Mouse (Mus musculus): ENCODE measurements at regions not wholly inside any gene's neighbourhood (a gene's known extent, or its start where the extent isn't known, plus 50 kb on each side); places are given as distances from the start of the nearest gene placed in this dataset.

- DNase-seq (ENCODE audit: low spot score): no peak
Measured at GRCm38 (mm10) chr11:109088488-109089252, 55.5 kb downstream of the E030025P04Rik start.

- no peak for DNase-seq (ENCODE audit: low spot score)
Measured at GRCm38 (mm10) chr11:109081957-109082356, 62.2 kb downstream of the E030025P04Rik start.

GRCm38 (mm10) chr11:109081454-109081853 is 62.7 kb downstream of the E030025P04Rik start:
- no peak for DNase-seq (ENCODE audit: low spot score)

- DNase-seq (ENCODE audit: low spot score): no peak
Measured at GRCm38 (mm10) chr11:109080847-109081415, 63.2 kb downstream of the E030025P04Rik start.

DNA sequence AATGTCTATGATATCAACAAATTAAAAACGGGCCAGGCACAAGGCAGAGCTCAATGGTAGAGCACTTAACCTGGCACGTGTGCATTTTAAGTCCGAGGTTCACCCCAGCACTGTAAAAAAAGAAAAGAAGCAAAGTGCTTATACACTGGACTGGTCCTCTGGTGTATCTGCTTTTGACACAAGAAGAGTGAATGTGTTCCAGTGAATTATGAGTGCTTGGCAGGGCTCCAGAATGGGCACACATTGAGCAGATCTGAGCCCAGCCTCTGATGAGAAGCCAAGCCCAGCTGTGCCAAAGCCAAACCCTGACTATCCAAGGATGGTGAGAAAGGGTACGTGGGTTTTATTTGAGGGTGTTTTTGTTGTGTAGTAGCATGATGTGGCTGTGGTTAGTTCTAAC is 64.7 kb downstream of the E030025P04Rik start:
- no peak for DNase-seq (ENCODE audit: low spot score)

DNA sequence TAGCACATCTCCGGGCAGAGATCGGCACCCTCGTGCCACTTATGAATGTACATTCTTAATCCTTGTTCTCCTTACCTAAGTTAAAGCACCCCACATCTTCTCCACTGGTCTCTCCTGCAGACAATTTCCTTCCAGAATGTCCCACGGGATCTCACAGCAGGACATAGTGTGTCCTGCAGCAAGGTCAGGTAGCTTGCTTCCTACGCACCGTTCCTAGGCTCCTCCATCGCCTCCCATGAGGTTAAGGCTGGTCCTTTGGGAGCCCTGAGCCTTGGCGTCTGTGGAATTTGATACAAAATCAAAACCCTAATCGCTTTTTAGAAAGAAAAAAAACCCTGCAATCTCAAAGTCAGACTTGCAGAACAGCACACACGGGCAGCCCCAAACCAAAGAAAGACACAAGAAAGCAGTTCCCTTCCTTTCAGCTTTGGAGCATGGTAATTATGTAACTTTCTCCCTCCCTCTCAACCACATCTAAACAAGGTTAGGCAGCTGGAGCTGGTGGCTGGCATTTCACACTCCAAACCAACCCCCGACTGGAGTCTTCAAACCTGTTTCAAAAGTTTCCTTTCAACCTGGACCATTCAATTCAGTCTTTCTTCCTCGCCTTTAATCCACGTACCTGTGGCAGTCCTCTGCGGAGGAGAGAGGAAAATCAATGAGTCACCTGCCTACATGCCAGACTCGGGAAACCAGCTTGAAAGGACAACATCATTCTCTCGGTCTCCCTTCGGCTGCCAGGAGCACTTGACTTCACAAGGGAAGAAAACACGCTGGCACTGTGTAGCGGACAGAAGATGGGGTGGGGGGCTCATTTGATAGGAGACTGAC is 67.4 kb downstream of the E030025P04Rik start:
- DNase-seq (ENCODE audit: low spot score): no peak

GRCm38 (mm10) chr11:109071340-109071739 is 72.8 kb downstream of the E030025P04Rik start:
- no peak for DNase-seq (ENCODE audit: low spot score)

DNA sequence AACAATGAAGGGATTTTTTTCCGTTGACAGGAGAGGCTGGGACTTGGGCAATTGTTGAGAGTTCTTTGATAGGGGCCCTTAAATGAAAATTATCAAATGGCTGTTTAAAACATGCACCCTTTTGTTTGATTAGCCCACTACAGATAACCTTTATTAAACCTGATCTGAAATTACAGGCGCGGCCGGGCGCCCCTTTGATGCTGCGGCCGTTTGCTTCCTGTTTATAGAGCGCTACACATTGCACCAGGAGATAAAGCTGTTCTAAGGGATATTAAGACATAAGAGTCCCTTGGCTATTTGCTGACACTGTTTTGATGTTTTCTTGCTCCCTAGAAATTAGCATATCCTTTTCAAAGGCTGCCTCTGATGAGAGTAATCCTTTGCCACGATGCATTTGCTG is 73.8 kb downstream of the E030025P04Rik start:
- DNase-seq (ENCODE audit: low spot score): no peak

GRCm38 (mm10) chr11:109069326-109069709 is 74.9 kb downstream of the E030025P04Rik start:
- no peak for DNase-seq (ENCODE audit: low spot score)

DNA sequence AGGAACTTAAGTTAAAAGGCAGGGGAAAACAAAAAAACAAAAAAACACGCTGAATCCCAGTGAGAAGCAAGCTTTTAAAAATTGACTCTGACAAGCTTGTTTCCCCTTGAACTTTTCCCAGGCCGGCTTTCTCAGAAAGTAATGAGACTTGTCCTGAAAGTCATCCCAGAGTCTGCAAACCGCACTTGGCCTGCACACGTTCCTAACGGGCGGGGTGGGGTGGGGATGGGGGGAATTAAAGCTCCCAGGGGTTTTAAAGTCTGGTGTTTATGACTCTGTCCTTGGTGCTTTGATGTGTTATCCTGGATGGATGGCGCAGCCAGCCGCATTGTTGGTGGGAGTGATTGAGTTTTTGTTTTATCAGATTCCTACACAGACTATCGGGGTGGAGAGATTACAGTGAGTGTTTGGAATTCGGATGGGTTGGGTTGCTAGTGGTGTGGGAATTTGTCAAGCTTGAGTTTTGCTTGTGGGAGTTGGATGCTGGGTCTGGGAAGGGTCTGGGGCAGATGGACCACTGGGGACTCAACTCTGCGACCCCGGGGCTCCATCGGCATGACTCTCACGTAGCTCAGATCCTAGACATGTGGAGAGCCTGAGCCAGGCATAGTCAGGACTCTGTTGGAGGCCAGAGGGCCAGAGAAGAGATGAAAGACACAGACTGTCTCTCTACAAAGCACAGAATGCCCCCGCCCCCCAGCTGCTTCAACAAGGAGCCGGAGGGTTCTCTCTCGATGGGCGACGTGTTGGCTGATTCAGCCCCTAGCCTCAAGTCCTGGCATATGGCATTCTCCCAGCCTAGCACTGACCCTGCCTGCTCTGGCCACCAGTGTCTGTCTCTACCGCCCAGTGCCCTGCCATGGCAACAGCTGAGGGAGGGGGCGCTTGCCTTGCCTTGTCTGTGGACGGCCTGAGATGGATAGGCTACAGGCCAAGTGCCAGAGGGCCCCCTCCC is 75.5 kb downstream of the E030025P04Rik start:
- DNase-seq (ENCODE audit: low spot score): peak; percentile 23

GRCm38 (mm10) chr11:109067733-109068132 is 76.4 kb downstream of the E030025P04Rik start:
- no peak for DNase-seq (ENCODE audit: low spot score)

- no peak for DNase-seq (ENCODE audit: low spot score)
Measured at GRCm38 (mm10) chr11:109061971-109062370, 82.2 kb downstream of the E030025P04Rik start.

DNA sequence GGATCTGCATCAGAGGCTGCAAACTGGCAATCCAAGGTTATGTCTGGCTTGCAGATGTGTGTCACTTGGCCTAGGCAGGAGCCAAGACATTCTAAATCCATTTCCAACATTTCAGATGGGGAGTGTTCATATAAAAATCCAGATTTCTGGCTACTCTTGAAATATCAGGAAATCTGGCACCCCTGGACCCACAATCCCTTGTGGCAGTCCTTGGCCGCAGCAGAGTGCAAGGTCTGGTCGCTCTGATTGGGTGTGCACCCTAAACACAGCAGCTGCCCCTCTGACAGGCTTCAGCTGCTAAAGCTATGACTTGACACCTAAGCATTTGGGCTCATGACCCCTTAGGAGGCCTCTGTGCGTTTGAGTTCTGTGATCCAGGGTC is 83.7 kb downstream of the E030025P04Rik start:
- no peak for DNase-seq (ENCODE audit: low spot score)

DNA sequence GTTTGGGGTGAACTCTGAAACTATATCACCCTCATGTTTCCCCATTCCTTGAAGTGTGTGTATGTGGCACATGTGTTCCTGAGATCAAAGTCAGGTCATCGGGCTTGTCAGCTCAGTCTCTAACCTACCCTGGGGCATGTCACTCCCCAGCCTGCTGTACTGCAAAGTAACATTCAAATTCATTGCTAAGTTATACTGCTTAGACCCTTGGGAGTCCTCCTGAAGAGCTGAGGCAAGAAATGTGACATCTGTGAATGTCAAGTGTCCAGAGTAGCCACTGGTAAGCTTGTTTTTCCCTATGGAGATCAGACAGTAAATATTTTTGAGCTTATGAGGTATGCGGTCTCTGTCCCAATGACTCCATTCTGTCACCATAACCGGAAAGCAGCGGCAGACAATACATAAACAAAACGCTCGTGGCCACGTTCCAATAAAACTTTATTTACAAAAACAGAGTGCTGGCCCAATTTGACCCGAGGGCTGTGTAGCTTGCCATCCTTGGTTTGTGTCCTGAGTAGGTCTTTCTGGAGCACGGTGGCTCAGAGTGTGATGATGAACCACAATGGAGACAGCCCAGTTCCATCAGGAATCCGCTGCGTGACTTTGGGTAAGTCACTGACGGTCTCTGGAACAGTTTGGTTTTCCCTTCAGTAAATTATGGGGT is 84.2 kb downstream of the E030025P04Rik start:
- no peak for DNase-seq (ENCODE audit: low spot score)

- no peak for DNase-seq (ENCODE audit: low spot score)
Measured at GRCm38 (mm10) chr11:109058021-109058420, 86.1 kb downstream of the E030025P04Rik start.

GRCm38 (mm10) chr11:109048257-109049101 is 95.7 kb downstream of the E030025P04Rik start:
- no peak for DNase-seq (ENCODE audit: low spot score)

DNA sequence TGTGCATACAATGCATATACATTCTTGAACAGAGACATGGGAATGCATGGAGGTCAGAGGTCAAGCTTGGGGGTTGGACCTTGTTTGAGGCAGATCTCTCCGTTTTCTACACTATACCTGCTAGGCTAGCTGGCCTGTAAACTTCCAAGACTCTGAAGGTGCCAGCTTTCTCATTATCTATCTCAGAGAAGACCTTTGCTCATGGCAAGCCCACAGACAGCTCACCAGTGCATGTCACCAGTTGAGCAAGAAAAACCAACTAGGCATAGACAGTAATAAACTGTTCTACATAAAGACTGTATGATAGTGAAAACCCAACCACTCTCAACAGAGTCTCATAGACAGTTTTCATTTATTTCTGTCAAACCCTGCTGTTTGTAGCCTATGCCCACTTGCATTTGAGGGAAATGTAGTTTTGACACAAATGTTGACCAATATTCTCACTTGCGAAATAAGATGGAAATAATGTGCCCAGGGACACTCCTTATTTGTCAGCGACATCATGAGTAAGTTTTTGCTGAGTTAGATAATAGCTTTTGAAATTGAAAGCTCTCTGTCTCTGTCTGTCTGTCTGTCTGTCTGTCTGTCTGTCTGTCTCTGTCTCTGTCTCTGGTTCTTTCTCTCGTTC is 96.6 kb downstream of the E030025P04Rik start:
- no peak for DNase-seq (ENCODE audit: low spot score)

- no peak for DNase-seq (ENCODE audit: low spot score)
Measured at GRCm38 (mm10) chr11:109046446-109046845, 97.7 kb downstream of the E030025P04Rik start.

- no peak for DNase-seq (ENCODE audit: low spot score)
Measured at GRCm38 (mm10) chr11:109040519-109040916, 103.7 kb downstream of the E030025P04Rik start.

Measured in urinary bladder, postnatal 14 days (tissue).